Mouse (Mus musculus) neural tube, embryonic 14.5 days (tissue): ENCODE data around the gene Tmem260. TPM values are rescaled to one million over a fixed set of nuclear protein-coding genes. Genes with fewer than 3 reads are reported as not detected.

Source experiments
- ATAC-seq: fragments of 200-750 bp; cut with Nextera tagmentation; 2 replicates; pipeline ENCODE4 v1.8.0; 2017; ENCODE audit warnings: low read depth, mild to moderate bottlenecking, moderate TSS enrichment, moderate library complexity
- H3K27ac ChIP-seq: fragments of 300-500 bp; sonication (generic); 2 replicates; pipeline ENCODE4 v1.5.1; 2014; ENCODE audit warnings: low read depth, mild to moderate bottlenecking, control low read depth, low read length, moderate library complexity, mixed read lengths
- H3K27me3 ChIP-seq: fragments of 300-500 bp; sonication (generic); 2 replicates; pipeline ENCODE4 v1.6.1; 2014; ENCODE audit warnings: low read length; ENCODE audit not compliant: control insufficient read depth, insufficient read depth
- H3K36me3 ChIP-seq: fragments of 300-500 bp; sonication (generic); 2 replicates; pipeline ENCODE4 v1.6.1; 2014; ENCODE audit warnings: low read length, mixed read lengths; ENCODE audit not compliant: control insufficient read depth, insufficient read depth
- H3K4me1 ChIP-seq: fragments of 300-500 bp; sonication (generic); 2 replicates; pipeline ENCODE4 v1.6.1; 2014; ENCODE audit warnings: low read length; ENCODE audit not compliant: control insufficient read depth, insufficient read depth
- H3K4me2 ChIP-seq: fragments of 300-500 bp; sonication (generic); 2 replicates; pipeline ENCODE4 v1.6.1; 2014; ENCODE audit warnings: mild to moderate bottlenecking, low read depth, low read length, control low read depth
- H3K4me3 ChIP-seq: fragments of 300-500 bp; sonication (generic); 2 replicates; pipeline ENCODE4 v1.5.1; 2014; ENCODE audit warnings: low read depth, low read length, control low read depth, mixed read lengths
- H3K9ac ChIP-seq: fragments of 300-500 bp; sonication (generic); replicated peaks from 2 replicates; pipeline ENCODE4 v1.6.1; 2014; ENCODE audit warnings: low read depth, mild to moderate bottlenecking, control low read depth, low read length, mixed read lengths
- H3K9me3 ChIP-seq: fragments of 300-500 bp; sonication (generic); 2 replicates; pipeline ENCODE4 v1.6.1; 2016; ENCODE audit warnings: low read length; ENCODE audit not compliant: control insufficient read depth
- WGBS: fragments of 180-500 bp; shearing (Covaris S2); extraction: QIAGEN DNeasy Blood & Tissue Kit; methylation state at CpG from one replicate; pipeline ENCODE4 v1.1.7; 2014; 5-methylcytosine and 5-hydroxymethylcytosine counted together
- polyA plus RNA-seq: library from polyadenylated mRNA; unstranded; fragments of >200 nt; fragmentation: Nextera tagmentation; extraction: Ambion mirVana; gene quantifications from 2 replicates; pipeline ENCODE4 v1.2.1, GENCODE M21; 2014

The Tmem260 gene
- polyA plus RNA-seq, 1 experiment from 2014 or later = 19.9 TPM

DNA sequence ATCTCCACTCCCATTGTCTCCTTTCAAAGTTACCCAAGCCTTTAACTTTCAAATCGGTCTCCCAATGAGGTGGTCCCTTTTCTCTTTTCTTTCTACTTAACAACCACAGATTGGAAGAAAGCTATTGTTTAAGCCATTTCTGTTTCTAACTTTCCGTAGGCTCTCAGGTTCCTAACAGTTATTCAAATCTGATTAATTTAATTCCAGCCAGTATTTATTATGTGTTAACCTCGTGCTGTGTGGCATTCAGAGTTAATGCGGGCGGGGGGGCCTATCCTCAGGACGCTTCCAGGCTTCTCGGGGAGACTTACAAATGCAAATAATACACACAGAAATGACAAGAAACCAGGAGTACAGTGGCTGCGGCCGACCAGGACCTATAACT is 58.6 kb downstream of the Tmem260 start:
- H3K4me2 ChIP-seq = no peak overlapping the region
- no peaks in the 10 kb centered on the region for H3K4me1 ChIP-seq
- no peaks in the 10 kb centered on the region for H3K9me3 ChIP-seq
- no peak overlapping the region for H3K27ac ChIP-seq
- H3K9ac ChIP-seq = no peak overlapping the region
- no peak for ATAC-seq
- no peak overlapping the region for H3K4me3 ChIP-seq
- 30% methylated on average over 9 of the region's 9 CpGs for WGBS
- no peaks in the 10 kb centered on the region for H3K36me3 ChIP-seq
- no peaks in the 10 kb centered on the region for H3K27me3 ChIP-seq

DNA sequence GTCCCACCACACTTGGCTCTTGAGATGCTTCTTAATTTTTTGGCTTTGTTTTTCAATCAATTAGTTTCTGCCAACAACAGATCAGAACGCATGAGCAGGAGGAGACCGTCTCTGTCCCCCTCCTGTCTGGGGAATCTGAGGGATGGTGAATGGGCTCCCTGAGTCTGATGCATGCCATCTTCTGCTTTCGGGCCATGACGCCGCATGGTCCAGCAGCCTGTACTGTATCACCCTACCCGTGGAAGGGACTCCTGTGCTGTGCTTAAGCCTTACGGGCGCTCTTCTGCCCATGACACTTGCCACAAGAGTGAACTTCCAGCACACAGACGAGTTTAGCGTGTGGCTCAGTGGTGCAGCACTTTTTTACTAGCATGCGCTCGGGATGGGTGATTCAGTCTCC is 59.7 kb downstream of the Tmem260 start:
- Histone ChIP-seq H3K9ac (no peak overlapping the region), H3K4me2 (no peak overlapping the region), H3K9me3 (no peaks in the 10 kb centered on the region), H3K36me3 (no peaks in the 10 kb centered on the region), H3K27me3 (peaks cover 9% of the 10 kb centered on the region; the same call in 1 of the 2 replicates), H3K4me3 (no peak overlapping the region), H3K4me1 (no peaks in the 10 kb centered on the region), H3K27ac (no peak overlapping the region)
- WGBS = 96% methylated on average over 12 of the region's 12 CpGs
- no peak for ATAC-seq

DNA sequence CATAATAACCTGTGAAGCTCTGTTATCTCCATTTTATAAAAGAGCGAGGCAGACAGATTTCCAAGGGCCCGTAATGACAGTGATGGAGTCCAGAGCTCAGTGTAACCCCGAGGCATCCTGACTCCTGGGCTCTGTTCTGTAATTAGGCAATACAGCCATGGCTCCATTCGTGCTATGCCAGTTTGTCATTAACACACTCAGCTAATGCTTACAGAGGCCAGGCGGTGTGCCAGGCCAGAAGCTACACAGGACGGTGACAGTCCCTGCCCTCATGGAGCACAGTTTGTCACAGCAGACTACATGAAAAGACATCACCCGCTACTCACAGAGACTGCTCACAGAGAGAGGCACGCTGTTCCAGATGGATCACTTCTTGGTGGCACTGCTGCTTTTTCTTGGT is 61.5 kb downstream of the Tmem260 start:
- Histone ChIP-seq H3K9ac (no peak overlapping the region), H3K4me2 (no peak overlapping the region), H3K27me3 (peaks cover 13% of the 10 kb centered on the region; the same call in 1 of the 2 replicates), H3K4me3 (no peak overlapping the region), H3K9me3 (no peaks in the 10 kb centered on the region), H3K4me1 (no peaks in the 10 kb centered on the region), H3K27ac (no peak overlapping the region), H3K36me3 (no peaks in the 10 kb centered on the region)
- ATAC-seq = no peak
- WGBS = 77% methylated on average over 8 of the region's 8 CpGs

DNA sequence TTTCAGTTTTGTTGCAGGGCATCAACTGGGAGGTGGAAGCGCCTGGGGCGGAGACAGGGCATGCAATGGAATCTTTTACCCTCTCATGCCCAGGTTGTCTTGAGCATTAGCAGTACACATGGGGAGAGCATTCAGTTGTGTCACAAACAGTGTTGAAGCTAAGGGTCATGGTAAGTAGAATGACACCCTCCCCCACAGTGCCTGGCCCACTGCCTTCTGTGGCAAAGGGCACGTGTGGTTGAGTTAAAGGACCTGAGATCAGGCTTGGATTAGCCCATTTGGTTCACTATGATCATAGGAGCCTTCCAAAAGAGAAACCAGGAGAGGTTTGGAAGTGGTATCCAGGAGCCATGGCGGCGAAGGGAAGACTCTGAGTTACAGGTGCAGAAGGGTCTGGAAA is 63.2 kb downstream of the Tmem260 start:
- no peak for ATAC-seq
- Histone ChIP-seq H3K9me3 (no peaks in the 10 kb centered on the region), H3K9ac (no peak overlapping the region), H3K36me3 (no peaks in the 10 kb centered on the region), H3K4me2 (no peak overlapping the region), H3K27me3 (peaks cover 16% of the 10 kb centered on the region), H3K4me1 (peaks cover 3% of the 10 kb centered on the region; the same call in 1 of the 2 replicates), H3K4me3 (no peak overlapping the region), H3K27ac (no peak overlapping the region)
- WGBS = 93% methylated on average over 5 of the region's 5 CpGs

DNA sequence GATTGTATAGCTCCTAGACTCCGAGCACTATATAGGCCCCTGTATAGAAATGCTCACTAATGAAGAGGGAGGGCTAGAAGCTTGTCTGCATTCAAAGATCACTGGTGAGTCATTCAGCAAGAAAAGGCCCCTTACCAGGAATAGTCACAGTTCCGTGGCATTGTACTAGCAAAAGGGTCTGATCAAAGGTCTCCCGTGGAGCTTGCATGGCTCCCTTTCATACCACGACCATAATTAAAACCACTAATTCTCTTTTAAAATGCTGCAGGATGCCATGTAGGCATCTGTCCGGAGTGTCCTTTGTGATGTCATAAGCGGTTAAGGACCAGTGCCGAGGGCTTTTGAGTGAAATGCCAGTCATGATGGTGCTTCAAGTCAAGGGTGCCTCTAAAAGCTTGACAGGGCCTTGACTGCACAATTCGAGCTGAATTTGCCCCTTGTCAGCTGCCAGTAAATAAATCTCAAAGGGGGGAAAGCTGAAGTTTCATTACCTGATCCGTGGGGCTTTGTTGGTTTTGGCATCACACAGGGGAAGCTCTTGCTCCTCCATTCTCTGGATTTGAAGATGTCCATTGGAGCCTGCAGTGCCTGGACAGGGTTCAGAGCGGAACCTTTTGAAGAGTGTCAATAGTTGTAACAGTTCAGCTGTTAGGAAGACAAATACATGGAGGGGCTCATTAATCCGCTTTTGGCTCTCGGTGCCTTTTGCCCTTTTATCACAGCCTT is 67.3 kb downstream of the Tmem260 start:
- Histone ChIP-seq H3K4me1 (peaks cover 3% of the 10 kb centered on the region; the same call in 1 of the 2 replicates), H3K4me3 (no peak overlapping the region), H3K36me3 (no peaks in the 10 kb centered on the region), H3K9ac (no peak overlapping the region), H3K9me3 (no peaks in the 10 kb centered on the region), H3K27ac (no peak overlapping the region), H3K4me2 (no peak overlapping the region), H3K27me3 (peaks cover 16% of the 10 kb centered on the region)
- 12% methylated on average over 12 of the region's 12 CpGs for WGBS
- ATAC-seq = peak; percentile 60; the same call in 1 of the 2 replicates

DNA sequence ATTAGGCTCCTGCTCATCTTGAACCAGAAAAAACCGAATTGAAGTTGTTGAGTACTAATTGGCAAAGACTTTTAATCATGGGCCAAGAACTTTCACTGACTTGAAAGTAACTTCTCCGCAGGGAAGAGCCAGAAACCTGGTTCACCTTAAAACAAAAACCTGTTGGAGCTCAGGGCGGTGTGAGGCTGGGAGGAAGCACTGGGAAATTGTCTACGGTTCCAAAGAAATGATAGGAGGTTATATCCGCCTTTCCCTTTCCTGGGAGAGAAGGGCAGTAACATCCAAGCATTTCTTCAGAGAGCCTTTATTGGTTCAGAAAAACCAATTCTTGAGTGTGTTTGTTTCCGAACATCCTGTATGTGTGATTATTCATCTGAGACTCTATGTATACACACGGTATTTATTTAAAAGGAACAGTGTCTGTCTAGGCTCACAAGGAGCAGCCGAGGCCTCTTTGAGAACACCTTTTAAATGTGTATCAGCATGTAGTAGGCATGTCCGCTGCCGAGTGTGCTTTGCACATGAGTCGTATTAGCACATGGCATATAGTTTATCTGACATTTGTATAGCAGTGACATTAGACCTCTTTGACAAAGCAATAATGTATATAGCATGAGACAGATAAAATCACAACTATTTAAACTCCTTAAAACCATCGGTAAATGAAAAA is 68.0 kb downstream of the Tmem260 start:
- H3K4me1 ChIP-seq = peaks cover 3% of the 10 kb centered on the region; the same call in 1 of the 2 replicates
- ATAC-seq = no peak
- no peaks in the 10 kb centered on the region for H3K36me3 ChIP-seq
- 68% methylated on average over 12 of the region's 12 CpGs for WGBS
- no peak overlapping the region for H3K9ac ChIP-seq
- no peak overlapping the region for H3K4me2 ChIP-seq
- peaks cover 16% of the 10 kb centered on the region for H3K27me3 ChIP-seq
- no peaks in the 10 kb centered on the region for H3K9me3 ChIP-seq
- no peak overlapping the region for H3K27ac ChIP-seq
- H3K4me3 ChIP-seq = no peak overlapping the region

DNA sequence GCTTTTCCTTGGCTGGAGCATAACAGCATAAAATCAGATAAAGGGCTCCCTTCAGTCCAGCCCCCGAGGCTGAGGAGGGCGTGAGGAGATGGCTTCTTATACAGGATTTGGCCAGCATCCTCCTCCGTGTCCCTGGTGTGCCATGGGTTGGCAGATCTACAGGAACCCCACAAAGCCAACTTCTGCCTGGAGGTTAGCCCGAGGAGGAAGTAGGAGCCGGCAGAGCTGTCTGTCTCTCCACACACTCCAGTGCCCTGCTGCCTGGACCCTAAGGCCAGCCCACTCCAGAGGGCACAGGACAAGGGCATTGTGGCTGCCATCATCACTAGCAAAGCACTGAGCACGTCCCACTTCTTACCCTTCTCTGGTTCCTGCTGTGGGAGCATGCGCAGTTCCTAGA is 68.7 kb downstream of the Tmem260 start:
- Histone ChIP-seq H3K36me3 (no peaks in the 10 kb centered on the region), H3K4me3 (no peak overlapping the region), H3K27me3 (peaks cover 16% of the 10 kb centered on the region), H3K4me2 (no peak overlapping the region), H3K4me1 (peaks cover 3% of the 10 kb centered on the region; the same call in 1 of the 2 replicates), H3K27ac (no peak overlapping the region), H3K9me3 (no peaks in the 10 kb centered on the region), H3K9ac (no peak overlapping the region)
- WGBS = 63% methylated on average over 7 of the region's 7 CpGs
- no peak for ATAC-seq

DNA sequence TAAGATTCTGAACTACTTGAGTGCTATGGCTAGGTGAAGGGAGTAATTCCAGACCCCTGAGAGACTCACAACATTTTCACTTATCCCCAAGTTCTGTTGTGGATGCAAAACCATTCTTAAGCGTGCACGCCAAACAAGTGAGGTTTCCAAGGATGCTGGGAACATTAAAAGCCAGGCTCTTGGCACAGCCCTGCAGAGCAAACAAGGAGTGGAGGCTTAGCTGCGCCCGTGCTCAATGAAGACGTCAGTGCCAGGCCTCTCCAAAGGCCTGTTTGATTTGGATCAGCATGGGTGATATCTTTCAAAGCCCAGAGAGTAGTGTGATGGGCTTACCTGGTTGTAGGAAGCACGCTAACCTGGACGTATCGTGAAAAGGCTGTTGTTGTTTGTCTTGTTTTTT is 69.6 kb downstream of the Tmem260 start:
- Histone ChIP-seq H3K4me2 (no peak overlapping the region), H3K27me3 (peaks cover 7% of the 10 kb centered on the region), H3K4me3 (no peak overlapping the region), H3K27ac (no peak overlapping the region), H3K36me3 (no peaks in the 10 kb centered on the region), H3K9ac (no peak overlapping the region), H3K9me3 (no peaks in the 10 kb centered on the region), H3K4me1 (peaks cover 3% of the 10 kb centered on the region; the same call in 1 of the 2 replicates)
- ATAC-seq = no peak
- WGBS = 75% methylated on average over 8 of the region's 8 CpGs

DNA sequence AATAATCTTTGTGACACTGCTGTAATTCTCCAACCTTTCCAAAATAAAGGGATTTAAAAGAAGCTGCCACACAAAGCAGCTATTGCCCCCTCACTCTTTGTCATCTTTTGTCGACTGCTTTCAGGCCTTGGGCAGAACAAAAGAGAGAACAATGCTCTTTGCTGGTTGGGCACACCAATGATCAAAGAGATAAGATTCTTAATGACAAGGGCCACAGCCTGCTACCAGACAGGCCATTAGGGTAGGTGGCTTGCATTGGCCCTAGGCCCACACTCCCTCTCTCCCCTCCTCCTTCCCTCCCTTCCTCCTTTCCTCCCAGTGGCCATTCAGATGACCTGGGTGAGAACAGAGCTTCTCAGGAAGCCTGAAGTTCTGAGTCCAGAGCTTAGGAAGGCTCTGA is 77.4 kb downstream of the Tmem260 start:
- no peak overlapping the region for H3K9ac ChIP-seq
- no peaks in the 10 kb centered on the region for H3K36me3 ChIP-seq
- WGBS = 5% methylated on average over 1 of the region's 1 CpGs
- no peak overlapping the region for H3K4me3 ChIP-seq
- H3K4me2 ChIP-seq = no peak overlapping the region
- no peaks in the 10 kb centered on the region for H3K9me3 ChIP-seq
- no peak overlapping the region for H3K27ac ChIP-seq
- no peak for ATAC-seq
- H3K4me1 ChIP-seq = no peaks in the 10 kb centered on the region
- no peaks in the 10 kb centered on the region; the same call in 1 of the 2 replicates for H3K27me3 ChIP-seq
